Mouse (Mus musculus) cerebellum, adult 11 months (tissue): ENCODE results near the gene Sod1.
A peak's percentile ranks its signal among the peaks of the same experiment; 100 is the strongest.

Experiments
- DNase-seq: peaks from one replicate; pipeline ENCODE4 v3.0.0; 2022

Gene Sod1

DNA sequence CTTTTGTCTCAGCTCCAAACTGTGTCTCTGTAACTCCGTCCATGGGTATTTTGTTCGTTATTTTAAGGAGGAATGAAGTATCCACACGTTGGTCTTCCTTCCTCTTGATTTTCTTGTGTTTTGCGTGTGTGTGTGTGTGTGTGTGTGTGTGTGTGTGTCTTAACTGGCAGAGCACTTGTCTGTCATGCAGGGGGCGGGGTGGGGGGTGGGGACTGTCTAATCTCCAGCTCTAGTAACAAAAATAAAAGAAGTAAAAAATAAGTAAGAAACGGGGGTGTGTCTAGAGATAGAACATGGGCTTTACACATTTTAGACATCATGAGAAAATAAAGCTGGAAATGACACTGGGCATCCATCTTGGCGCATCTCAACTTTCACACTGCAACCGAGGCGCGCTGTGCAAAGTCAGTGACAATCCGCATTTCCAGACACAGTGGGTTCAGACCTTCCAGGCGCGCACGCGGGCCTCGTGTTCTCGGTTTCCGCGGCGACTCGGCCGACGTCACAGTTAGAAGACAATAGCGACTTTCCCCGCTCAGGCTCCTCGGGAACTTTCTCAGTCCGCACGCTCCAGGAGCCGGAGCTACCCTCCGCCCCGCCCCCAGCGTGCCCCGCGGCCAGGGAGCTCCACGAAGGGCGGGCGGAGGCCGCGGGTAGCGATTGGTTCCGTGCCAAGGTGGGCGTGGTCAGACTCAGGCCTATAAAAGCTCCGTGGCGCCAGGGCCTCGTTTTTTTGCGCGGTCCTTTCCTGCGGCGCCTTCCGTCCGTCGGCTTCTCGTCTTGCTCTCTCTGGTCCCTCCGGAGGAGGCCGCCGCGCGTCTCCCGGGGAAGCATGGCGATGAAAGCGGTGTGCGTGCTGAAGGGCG, at the start of gene Sod1:
Gene Sod1 (plus strand): TSS at position 729 of the 866 bp plus-strand sequence.
- peak; percentile 93 for DNase-seq

GRCm38 (mm10) chr16:90171416-90171815, 49.1 kb upstream of the Sod1 start:
- no peak for DNase-seq

DNA sequence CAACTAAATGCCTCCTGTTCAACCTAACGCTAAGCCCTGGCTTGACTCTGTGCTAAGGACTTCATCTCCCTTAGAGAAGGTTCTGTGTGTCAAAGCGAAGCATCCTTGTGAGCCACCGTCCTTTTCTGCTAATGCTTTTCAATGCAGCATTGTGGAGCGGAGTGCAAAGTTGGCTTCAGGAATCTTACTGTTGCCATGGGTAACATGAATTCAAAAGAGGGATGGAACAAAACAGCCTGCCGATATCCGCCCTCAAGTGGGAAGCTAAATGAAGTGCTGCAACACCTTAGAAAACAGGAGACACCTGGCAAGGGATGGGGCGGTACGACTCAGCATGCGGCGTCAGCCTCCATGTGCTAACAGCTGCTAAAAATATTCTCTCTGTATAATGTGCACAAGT, 44.1 kb upstream of the Sod1 start:
- no peak for DNase-seq

DNA sequence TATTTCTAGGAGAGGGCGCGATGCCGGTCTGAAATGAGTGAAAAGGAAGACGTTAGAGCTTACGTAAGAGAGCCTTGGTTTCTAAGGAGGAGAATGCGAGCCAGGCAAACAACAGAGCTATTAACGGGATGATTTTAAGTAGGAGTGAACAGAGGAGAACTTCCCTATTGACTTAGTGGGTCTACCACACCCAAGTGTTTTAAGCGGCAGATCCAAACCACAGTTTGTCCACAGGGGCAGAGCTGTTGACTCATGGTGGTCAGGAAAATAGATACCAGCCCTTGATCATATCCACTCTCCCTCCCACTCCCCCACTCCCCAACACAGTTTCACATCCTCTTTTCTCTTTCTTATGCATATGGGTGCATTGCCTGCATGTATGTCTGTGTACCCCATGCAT, 43.1 kb upstream of the Sod1 start:
- DNase-seq, result no peak

- DNase-seq, result no peak
These were observed 42.1 kb upstream of the Sod1 start for GRCm38 (mm10) chr16:90178404-90178803.

DNA sequence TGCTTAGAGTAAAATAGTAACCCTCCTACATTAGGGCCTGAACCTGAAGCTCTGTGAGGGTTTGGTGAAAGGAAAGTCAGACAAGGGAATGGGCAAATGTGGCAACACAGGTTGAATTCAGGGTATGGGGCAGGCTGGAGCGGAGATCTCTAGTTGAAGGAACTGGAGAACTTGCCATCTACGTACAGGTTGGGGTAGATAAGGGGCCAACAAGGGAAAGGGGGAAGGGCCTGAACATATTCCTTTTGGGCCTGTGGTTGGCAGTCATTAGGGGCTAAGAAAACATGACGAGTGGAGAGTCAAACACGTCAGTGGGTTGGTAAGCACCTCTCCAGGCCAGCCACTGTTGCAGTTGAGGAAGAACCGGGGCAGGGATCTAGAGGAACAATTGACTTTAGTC, 40.7 kb upstream of the Sod1 start:
- no peak for DNase-seq

DNA sequence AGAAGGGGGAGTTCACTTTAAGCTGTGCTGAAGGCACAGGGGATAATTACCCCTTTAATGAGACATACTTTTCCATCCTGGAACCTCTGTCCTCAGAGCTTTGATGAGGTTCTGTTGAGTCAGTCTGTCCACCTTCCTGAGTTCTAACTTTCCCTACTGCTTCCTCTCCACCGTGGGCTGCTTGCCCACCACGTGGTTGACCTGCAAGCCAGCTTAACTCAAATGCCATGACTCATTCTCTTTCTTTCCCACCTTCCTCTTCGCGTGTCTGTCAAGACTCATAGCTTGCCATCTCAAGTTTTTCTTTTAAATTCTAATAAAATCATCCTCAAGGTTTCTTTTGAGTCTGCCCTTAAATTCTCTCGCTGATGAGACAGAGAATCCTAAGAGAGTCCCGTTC, 39.6 kb upstream of the Sod1 start:
- no peak for DNase-seq

DNA sequence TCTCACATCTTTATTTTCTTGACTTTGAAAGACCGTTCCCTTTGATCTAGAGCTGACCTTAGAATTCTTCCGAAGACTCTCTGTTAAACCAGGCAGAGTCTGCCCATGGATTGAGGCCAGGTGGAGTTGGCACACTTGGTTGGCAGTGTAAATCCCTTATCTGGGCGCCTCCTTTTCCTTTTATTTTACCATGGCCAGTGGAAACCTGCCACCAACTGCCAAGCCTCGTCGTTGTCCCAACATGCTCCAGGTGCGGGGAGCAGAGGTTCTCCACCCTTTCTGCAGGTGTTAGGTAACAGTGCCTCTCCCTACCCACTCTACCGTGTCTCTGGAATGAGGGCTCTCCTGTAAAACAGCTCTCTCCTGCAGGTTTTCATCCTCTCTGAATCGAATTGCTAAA, 38.9 kb upstream of the Sod1 start:
- DNase-seq, result peak; percentile 29

- no peak for DNase-seq
These were observed 36.4 kb upstream of the Sod1 start for GRCm38 (mm10) chr16:90184135-90184534.

GRCm38 (mm10) chr16:90185928-90186588, 34.5 kb upstream of the Sod1 start:
- DNase-seq, result peak; percentile 77

- DNase-seq, result no peak
These were observed 33.1 kb upstream of the Sod1 start for GRCm38 (mm10) chr16:90187453-90187852.

- no peak for DNase-seq
These were observed 29.3 kb upstream of the Sod1 start for GRCm38 (mm10) chr16:90191289-90191688.

GRCm38 (mm10) chr16:90193719-90194118, 26.8 kb upstream of the Sod1 start:
- DNase-seq, result no peak

- DNase-seq, result no peak
These were observed 23.8 kb upstream of the Sod1 start for GRCm38 (mm10) chr16:90196688-90197240.

GRCm38 (mm10) chr16:90197337-90197973, 23.1 kb upstream of the Sod1 start:
- DNase-seq, result peak; percentile 46

DNA sequence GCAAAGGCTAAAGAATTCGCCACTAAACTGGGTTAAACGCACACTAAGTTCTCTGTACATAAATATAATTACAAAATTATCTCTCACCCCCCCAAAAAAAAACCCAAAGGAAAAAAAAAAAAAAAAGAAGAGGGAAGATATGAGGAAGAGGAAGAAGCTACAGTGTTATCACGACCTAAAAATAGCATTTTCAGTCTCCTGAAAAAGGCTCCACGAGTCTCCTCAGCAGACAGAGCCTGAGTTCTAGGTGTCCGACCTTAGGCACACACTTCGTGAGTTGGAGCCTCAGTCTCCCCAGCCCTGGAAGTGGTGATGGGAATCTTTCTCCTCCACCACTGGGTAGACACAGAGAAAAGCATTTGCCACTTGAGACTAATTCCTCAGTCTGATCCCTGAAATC, 21.9 kb upstream of the Sod1 start:
- no peak for DNase-seq

DNA sequence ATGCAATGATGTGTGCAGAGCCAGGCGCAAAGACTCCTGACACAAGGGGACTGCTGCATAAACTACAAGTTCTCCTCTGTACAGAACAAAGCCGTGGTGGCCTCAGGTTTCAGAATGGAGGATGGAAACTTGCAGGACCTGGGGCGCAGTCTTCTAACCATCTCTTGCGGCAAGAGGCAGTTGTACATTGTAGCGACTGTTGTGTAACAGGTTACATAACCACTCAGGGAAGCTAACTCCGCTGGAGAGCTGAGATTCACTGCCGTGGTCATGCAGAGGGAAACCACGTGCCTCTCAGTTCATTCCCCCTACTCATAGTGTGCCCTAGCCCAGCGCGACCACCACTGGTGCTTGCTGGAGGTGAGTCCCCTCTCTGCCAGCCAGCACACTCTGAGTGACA, 21.4 kb upstream of the Sod1 start:
- DNase-seq, result no peak

GRCm38 (mm10) chr16:90202140-90202539, 18.4 kb upstream of the Sod1 start:
- no peak for DNase-seq

- no peak for DNase-seq
These were observed 17.2 kb upstream of the Sod1 start for GRCm38 (mm10) chr16:90203226-90203962.

- no peak for DNase-seq
These were observed 15.7 kb upstream of the Sod1 start for GRCm38 (mm10) chr16:90204868-90205267.

DNA sequence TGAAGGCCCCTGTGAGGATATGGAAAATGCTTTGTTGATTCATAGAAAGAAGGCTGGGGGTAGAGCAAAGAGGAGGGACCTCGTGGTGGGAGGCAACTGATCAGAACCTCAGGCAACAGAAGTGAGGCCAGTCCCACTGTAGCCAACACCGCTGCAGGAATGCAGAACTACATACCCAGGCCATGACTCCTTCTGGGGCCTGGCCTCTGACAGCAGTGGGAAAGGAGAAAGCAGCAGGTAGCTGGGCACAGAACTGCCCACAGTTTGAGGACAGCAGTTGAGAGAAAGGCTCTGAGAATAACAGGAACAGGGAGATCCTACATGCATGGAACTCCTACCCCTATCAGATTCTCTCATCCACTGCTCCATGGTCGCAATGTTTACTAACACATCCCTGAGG, 11.6 kb upstream of the Sod1 start:
- DNase-seq, result no peak

DNA sequence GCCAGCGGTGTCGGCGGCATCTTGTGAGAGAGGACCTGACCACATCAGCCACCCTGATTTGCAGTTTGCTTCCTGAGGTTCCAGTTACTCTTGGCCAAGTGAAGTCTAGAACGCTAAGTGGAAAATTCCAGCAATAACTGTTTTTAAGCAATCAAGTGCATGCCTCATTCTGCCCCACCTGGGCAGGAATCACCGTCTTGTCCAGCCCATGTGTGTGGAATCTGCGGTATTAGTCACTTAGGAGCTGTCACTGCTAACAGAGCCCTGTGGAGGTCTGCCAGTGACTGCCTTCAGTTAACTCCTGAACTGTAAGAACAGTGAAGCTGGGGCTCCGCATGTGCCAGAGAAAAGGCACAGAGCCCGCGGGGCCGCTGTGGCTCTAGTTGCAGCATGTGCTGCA, 9.8 kb upstream of the Sod1 start:
- no peak for DNase-seq

DNA sequence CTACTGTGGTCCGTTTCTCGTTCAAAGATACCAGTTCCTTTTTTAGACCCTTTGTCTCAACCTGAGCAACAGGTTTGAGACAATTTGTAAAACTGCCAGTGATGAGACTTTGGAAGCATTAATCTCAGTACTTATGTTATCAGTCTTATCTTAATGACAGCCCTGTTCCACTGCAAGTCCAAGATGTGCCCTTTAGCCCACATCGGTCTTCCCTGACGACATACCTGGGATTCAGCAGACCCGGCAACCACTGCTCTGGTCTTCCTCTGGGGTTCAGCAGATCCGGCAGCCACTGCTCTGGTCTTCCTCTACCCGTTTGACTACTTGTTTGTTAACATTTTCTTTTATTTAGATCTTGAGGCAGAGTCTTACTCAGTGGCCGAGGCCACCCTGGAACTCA, 8.8 kb upstream of the Sod1 start:
- DNase-seq, result no peak
